Mouse (Mus musculus): ENCODE measurements around the gene Gdf9. TPM values are rescaled to one million over a fixed set of nuclear protein-coding genes. Genes with fewer than 3 reads are reported as not detected.

Gene Gdf9
- 0.14 and 0.24 TPM in 2 replicates for polyA plus RNA-seq (2012; ENCODE audit: low replicate concordance)

GRCm38 (mm10) chr11:53430670-53431346 lies at the start of gene Gdf9, which contains the start of gene Uqcrq:
Gene Gdf9 (plus strand): TSS chr11:53431023.
Gene Uqcrq (minus strand): TSS chr11:53430831.

GRCm38 (mm10) chr11:53423036-53423435 lies 7.8 kb upstream of the Gdf9 start, which contains the start of gene Leap2:
Gene Leap2 (minus strand): TSS chr11:53423170.

GRCm38 (mm10) chr11:53456474-53457371 lies 25.9 kb downstream of the Gdf9 start, which contains the start of the genes Gm10447 and Shroom1:
Gene Gm10447 (minus strand): TSS chr11:53457110.
Gene Shroom1 (plus strand): TSS chr11:53457205.

GRCm38 (mm10) chr11:53469968-53470695 lies 39.3 kb downstream of the Gdf9 start, which contains the start of gene Gm9837:
Gene Gm9837 (minus strand): TSS chr11:53470479.

GRCm38 (mm10) chr11:53479783-53480301 lies 49.0 kb downstream of the Gdf9 start, which contains the start of the genes Gm9945 and Sowaha:
Gene Gm9945 (plus strand): TSS chr11:53480166.
Gene Sowaha (minus strand): TSS chr11:53480274.

Other genes with a start within 250 kb of the Gdf9 start
- 23.0 and 23.9 TPM in 2 replicates for gene Hspa4, start 130.6 kb upstream of the Gdf9 start, polyA plus RNA-seq (2012; ENCODE audit: low replicate concordance)
- gene Zcchc10, start 106.3 kb upstream of the Gdf9 start, polyA plus RNA-seq (2012; ENCODE audit: low replicate concordance) = 0.71 and 1.5 TPM in 2 replicates
- 7.9 and 8.0 TPM in 2 replicates for gene Aff4, start 80.2 kb upstream of the Gdf9 start, polyA plus RNA-seq (2012; ENCODE audit: low replicate concordance)
- not detected in 2 replicates for gene Leap2, start 7.9 kb upstream of the Gdf9 start, polyA plus RNA-seq (2012; ENCODE audit: low replicate concordance)
- 64.2 and 119 TPM in 2 replicates for gene Uqcrq, start 192 bp upstream of the Gdf9 start, polyA plus RNA-seq (2012; ENCODE audit: low replicate concordance)
- not detected in 2 replicates for gene Gm10447, start 26.1 kb downstream of the Gdf9 start, polyA plus RNA-seq (2012; ENCODE audit: low replicate concordance)
- gene Shroom1, start 26.2 kb downstream of the Gdf9 start, polyA plus RNA-seq (2012; ENCODE audit: low replicate concordance) = 0.13 and 0.28 TPM in 2 replicates
- gene Gm9837, start 39.5 kb downstream of the Gdf9 start, polyA plus RNA-seq (2012; ENCODE audit: low replicate concordance) = not detected in 2 replicates
- gene Gm9945, start 49.1 kb downstream of the Gdf9 start, polyA plus RNA-seq (2012; ENCODE audit: low replicate concordance) = not detected in 2 replicates
- gene Sowaha, start 49.3 kb downstream of the Gdf9 start, polyA plus RNA-seq (2012; ENCODE audit: low replicate concordance) = 0.83 and 6.3 TPM in 2 replicates
- gene Sept8, start 88.2 kb downstream of the Gdf9 start, polyA plus RNA-seq (2012; ENCODE audit: low replicate concordance) = 9.5 and 20.4 TPM in 2 replicates
- 1.5 and 3.1 TPM in 2 replicates for gene Kif3a, start 136.4 kb downstream of the Gdf9 start, polyA plus RNA-seq (2012; ENCODE audit: low replicate concordance)
- gene Il4, start 187.6 kb downstream of the Gdf9 start, polyA plus RNA-seq (2012; ENCODE audit: low replicate concordance) = 0.38 TPM in 1 of 2 replicates, not detected in the other
- 0.15 and 0.26 TPM in 2 replicates for gene Il13, start 203.7 kb downstream of the Gdf9 start, polyA plus RNA-seq (2012; ENCODE audit: low replicate concordance)

Measured in hematopoietic multipotent progenitor cell, adult 10-12 weeks (in vitro differentiated cells).